Mouse (Mus musculus): ENCODE results near the gene Foxr1. TPM values are rescaled to one million over a fixed set of nuclear protein-coding genes. Genes with fewer than 3 reads are reported as not detected.

Foxr1 gene
- total RNA-seq (2015), result not detected in 2 replicates
- not detected in 2 replicates for total RNA-seq (2017)

GRCm38 (mm10) chr9:44440961-44441360, at the start of gene Foxr1:
Foxr1 (minus strand) TSS chr9:44441136.
- ATAC-seq (replicated peaks; ENCODE audit: poor library complexity), result no peak

- no peak for ATAC-seq (replicated peaks; ENCODE audit: poor library complexity)
These were observed 49.4 kb upstream of the Foxr1 start for GRCm38 (mm10) chr9:44490086-44490967.

GRCm38 (mm10) chr9:44489651-44490085, 48.7 kb upstream of the Foxr1 start:
- ATAC-seq (replicated peaks; ENCODE audit: poor library complexity), result no peak

GRCm38 (mm10) chr9:44488855-44489381, 48.0 kb upstream of the Foxr1 start:
- ATAC-seq (replicated peaks; ENCODE audit: poor library complexity), result no peak

GRCm38 (mm10) chr9:44488416-44488815, 47.5 kb upstream of the Foxr1 start:
- no peak for ATAC-seq (replicated peaks; ENCODE audit: poor library complexity)

GRCm38 (mm10) chr9:44487441-44487840, 46.5 kb upstream of the Foxr1 start:
- peak; percentile 38 for ATAC-seq (replicated peaks; ENCODE audit: poor library complexity)

- ATAC-seq (replicated peaks; ENCODE audit: poor library complexity), result no peak
These were observed 45.9 kb upstream of the Foxr1 start for GRCm38 (mm10) chr9:44486741-44487421.

GRCm38 (mm10) chr9:44486335-44486734, 45.4 kb upstream of the Foxr1 start:
- no peak for ATAC-seq (replicated peaks; ENCODE audit: poor library complexity)

- ATAC-seq (replicated peaks; ENCODE audit: poor library complexity), result no peak
These were observed 44.7 kb upstream of the Foxr1 start for GRCm38 (mm10) chr9:44485516-44486161.

- ATAC-seq (replicated peaks; ENCODE audit: poor library complexity), result no peak
These were observed 44.2 kb upstream of the Foxr1 start for GRCm38 (mm10) chr9:44485105-44485515.

- ATAC-seq (replicated peaks; ENCODE audit: poor library complexity), result no peak
These were observed 43.6 kb upstream of the Foxr1 start for GRCm38 (mm10) chr9:44484311-44485104.

- 0 out of 2 replicates have a peak, but pooled peaks have one; percentile 6 for ATAC-seq (replicated peaks; ENCODE audit: poor library complexity)
These were observed 42.6 kb upstream of the Foxr1 start for GRCm38 (mm10) chr9:44483510-44484044.

GRCm38 (mm10) chr9:44483041-44483509, 42.1 kb upstream of the Foxr1 start:
- no peak for ATAC-seq (replicated peaks; ENCODE audit: poor library complexity)

- peak; percentile 75 for ATAC-seq (replicated peaks; ENCODE audit: poor library complexity)
These were observed 41.6 kb upstream of the Foxr1 start, which contains the start of gene Bcl9l for GRCm38 (mm10) chr9:44482552-44482951. Bcl9l (plus strand) TSS chr9:44482825.

- no peak for ATAC-seq (replicated peaks; ENCODE audit: poor library complexity)
These were observed 41.2 kb upstream of the Foxr1 start for GRCm38 (mm10) chr9:44482112-44482511.

- peak; percentile 63 for ATAC-seq (replicated peaks; ENCODE audit: poor library complexity)
These were observed 38.9 kb upstream of the Foxr1 start for GRCm38 (mm10) chr9:44479628-44480428.

GRCm38 (mm10) chr9:44478959-44479605, 38.1 kb upstream of the Foxr1 start:
- ATAC-seq (replicated peaks; ENCODE audit: poor library complexity), result no peak

GRCm38 (mm10) chr9:44478229-44478921, 37.4 kb upstream of the Foxr1 start:
- no peak for ATAC-seq (replicated peaks; ENCODE audit: poor library complexity)

Measured in megakaryocyte progenitor cell, adult 5-6 weeks (primary cell).